Mouse (Mus musculus): ENCODE data around the gene Supt6. TPM values are rescaled to one million over a fixed set of nuclear protein-coding genes. Genes with fewer than 3 reads are reported as not detected.

The Supt6 gene
- total RNA-seq (2012; rRNA removed) (39.6 and 40.3 TPM in 2 replicates), polyA plus RNA-seq (2012; ENCODE audit: insufficient read depth in 1 of 2, insufficient read length in 2 of 2, low read depth in 1 of 2, low replicate concordance in 2 of 2, missing spikeins in 1 of 2) (10 to 100 TPM; 59.8 to 93.2 TPM)

- Histone ChIP-seq H3K27me3 (ENCODE audit: control insufficient read depth in 1 of 2, insufficient read depth in 2 of 2, low read length in 2 of 2) (no peaks in the 10 kb centered on the region), H3K36me3 (ENCODE audit: control insufficient read depth in 1 of 2, insufficient read depth in 2 of 2, low read length in 2 of 2) (peaks cover 3 to 34% of the 10 kb centered on the region in 2 experiments), H3K27ac (ENCODE audit: control insufficient read depth, low read depth, low read length) (peak within 1 kb of the TSS; percentile 82), H3K4me3 (ENCODE audit: control insufficient read depth in 1 of 2, insufficient read depth in 1 of 2, low read depth in 2 of 2, low read length in 2 of 2) (peak within 1 kb of the TSS; percentile 83 to 90), H3K79me2 (ENCODE audit: control insufficient read depth, insufficient read depth, low read length, poor library complexity) (peaks cover 71% of the 10 kb centered on the region), H3K9me3 (replicated peaks; ENCODE audit: insufficient read depth, low read length) (no peaks in the 10 kb centered on the region), H3K9ac (ENCODE audit: control insufficient read depth, low read depth, low read length, poor library complexity, severe bottlenecking) (peak within 1 kb of the TSS; percentile 75), H3K4me1 (ENCODE audit: control insufficient read depth in 1 of 2, insufficient read depth in 2 of 2, low read length in 2 of 2) (peaks cover 14 to 18% of the 10 kb centered on the region in 2 experiments)
- TF ChIP-seq E2F4 (IDR thresholded peaks at IDR 0.05; ENCODE audit: borderline replicate concordance, low read depth, low read length) (no peak), ZMIZ1 (IDR thresholded peaks at IDR 0.05; ENCODE audit: low read depth, low read length) (peak; percentile 78), KAT2A (conservative IDR thresholded peaks at IDR 0.05; ENCODE audit: low read depth, low read length) (peak; percentile 46; the same call in 1 of the 2 replicates), UBTF (IDR thresholded peaks at IDR 0.05; ENCODE audit: borderline replicate concordance, insufficient read depth, low read depth, low read length) (peak; percentile 90; the same call in 1 of the 2 replicates), TAL1 (IDR thresholded peaks at IDR 0.05; ENCODE audit: low read length) (no peak), TCF12 (IDR thresholded peaks at IDR 0.05; ENCODE audit: low read depth, low read length) (peak; percentile 32; the same call in 1 of the 2 replicates), POLR2AphosphoS5 (IDR thresholded peaks at IDR 0.05; ENCODE audit: borderline replicate concordance, low read depth, low read length) (no peak), MAX (IDR thresholded peaks at IDR 0.05; ENCODE audit: low read length) (peak; percentile 13; the same call in 1 of the 2 replicates), TBP (IDR thresholded peaks at IDR 0.05; ENCODE audit: low read depth, low read length) (peak; percentile 70; the same call in 1 of the 2 replicates), GATA1 (IDR thresholded peaks at IDR 0.05; ENCODE audit: low read depth, low read length) (no peak), MXI1 (IDR thresholded peaks at IDR 0.05; ENCODE audit: low read depth, low read length) (peak; percentile 76), SMC3 (IDR thresholded peaks at IDR 0.05; ENCODE audit: low read depth, low read length) (no peak), ETS1 (IDR thresholded peaks at IDR 0.05; ENCODE audit: low read depth, low read length) (no peak), USF2 (IDR thresholded peaks at IDR 0.05; ENCODE audit: borderline replicate concordance in 1 of 2, insufficient read depth in 1 of 2, low read depth in 1 of 2, low read length in 2 of 2) (no peak), RCOR1 (IDR thresholded peaks at IDR 0.05; ENCODE audit: low read depth, low read length) (no peak), MAFK (IDR thresholded peaks at IDR 0.05; ENCODE audit: borderline replicate concordance, low read depth, low read length) (no peak), HCFC1 (IDR thresholded peaks at IDR 0.05; ENCODE audit: low read depth, low read length) (peak; percentile 85), POLR2A (IDR thresholded peaks at IDR 0.05; ENCODE audit: control insufficient read depth in 1 of 2, insufficient read depth in 1 of 2, low read depth in 1 of 2, low read length in 2 of 2, poor library complexity in 1 of 2) (peak; percentile 55 to 93), RAD21 (IDR thresholded peaks at IDR 0.05; ENCODE audit: low read depth, low read length) (no peak), CHD2 (IDR thresholded peaks at IDR 0.05; ENCODE audit: low read length) (no peak), ZNF384 (IDR thresholded peaks at IDR 0.05; ENCODE audit: low read depth, low read length) (no peak), EP300 (IDR thresholded peaks at IDR 0.05; ENCODE audit: low read depth in 1 of 2, low read length in 2 of 2) (no peak), SIN3A (IDR thresholded peaks at IDR 0.05; ENCODE audit: low read length) (peak; percentile 89), MEF2A (IDR thresholded peaks at IDR 0.05; ENCODE audit: extremely low read depth, insufficient replicate concordance, low read depth, low read length, poor library complexity, severe bottlenecking) (no peak), NELFE (IDR thresholded peaks at IDR 0.05; ENCODE audit: low read depth, low read length) (peak; percentile 88), GABPA (IDR thresholded peaks at IDR 0.05; ENCODE audit: low read depth, low read length) (no peak), ZC3H11A (IDR thresholded peaks at IDR 0.05; ENCODE audit: low read depth, low read length) (no peak), ZKSCAN1 (IDR thresholded peaks at IDR 0.05; ENCODE audit: low read depth, low read length) (no peak), POLR2AphosphoS2 (IDR thresholded peaks at IDR 0.05; ENCODE audit: low read length) (peak; percentile 86), CHD1 (IDR thresholded peaks at IDR 0.05; ENCODE audit: low read depth, low read length) (no peak), ELF1 (IDR thresholded peaks at IDR 0.05; ENCODE audit: low read depth, low read length) (peak; percentile 80), JUND (IDR thresholded peaks at IDR 0.05; ENCODE audit: low read depth, low read length) (no peak), NRF1 (IDR thresholded peaks at IDR 0.05; ENCODE audit: insufficient read depth, low read depth, low read length, poor library complexity, severe bottlenecking) (0 out of 2 replicates have a peak, but pooled peaks have one; percentile 38)
- DNase-seq (ENCODE audit: low read depth, low spot score) = peak; percentile 98
Measured at GRCm38 (mm10) chr11:78245627-78246317, at the start of gene Supt6, which contains the start of gene Sdf2. Supt6 (minus strand) TSS chr11:78245987. Sdf2 (plus strand) TSS chr11:78245746.
